Mouse (Mus musculus) heart, postnatal 0 days (tissue): ENCODE data around the gene Dip2b.

Experiments used
- CTCF ChIP-seq: IDR thresholded peaks from 2 replicates; pipeline ENCODE4 v1.5.1; 2016; ENCODE audit warnings: antibody characterized with exemption, control low read depth, low read depth
- EP300 ChIP-seq: IDR thresholded peaks from 2 replicates; pipeline ENCODE4 v1.6.1; 2016; ENCODE audit warnings: antibody characterized with exemption, low read depth

GRCm38 (mm10) chr15:100070021-100070420 is 31.6 kb downstream of the Dip2b start:
- TF ChIP-seq CTCF (no peak), EP300 (no peak)
